Mouse (Mus musculus) forebrain, embryonic 16.5 days (tissue): Measurements from ENCODE around the gene Rnf40. TPM values are rescaled to one million over a fixed set of nuclear protein-coding genes. Genes with fewer than 3 reads are reported as not detected.

ENCODE experiments used
- ATAC-seq: fragments of 200-750 bp; cut with Nextera tagmentation; 2 replicates; pipeline ENCODE4 v1.8.0; 2017; ENCODE audit warnings: mild to moderate bottlenecking, moderate library complexity
- H3K27ac ChIP-seq: fragments of 300-500 bp; sonication (generic); 2 replicates; pipeline ENCODE4 v1.5.1; 2014; ENCODE audit warnings: low read length, control low read depth
- H3K27me3 ChIP-seq: fragments of 300-500 bp; sonication (generic); replicated peaks from 2 replicates; pipeline ENCODE4 v1.6.1; 2014; ENCODE audit warnings: low read length; ENCODE audit not compliant: control insufficient read depth, insufficient read depth
- H3K36me3 ChIP-seq: fragments of 300-500 bp; sonication (generic); 2 replicates; pipeline ENCODE4 v1.6.1; 2014; ENCODE audit not compliant: control insufficient read depth, insufficient read depth
- H3K4me1 ChIP-seq: fragments of 300-500 bp; sonication (generic); replicated peaks from 2 replicates; pipeline ENCODE4 v1.6.1; 2014; ENCODE audit warnings: low read length; ENCODE audit not compliant: control insufficient read depth, insufficient read depth
- H3K4me2 ChIP-seq: fragments of 300-500 bp; sonication (generic); 2 replicates; pipeline ENCODE4 v1.6.1; 2014; ENCODE audit warnings: mild to moderate bottlenecking, low read length, control low read depth
- H3K4me3 ChIP-seq: fragments of 300-500 bp; sonication (generic); replicated peaks from 2 replicates; pipeline ENCODE4 v1.5.1; 2014; ENCODE audit warnings: mild to moderate bottlenecking, low read length, control low read depth
- H3K9ac ChIP-seq: fragments of 300-500 bp; sonication (generic); replicated peaks from 2 replicates; pipeline ENCODE4 v1.6.1; 2014; ENCODE audit warnings: low read depth, low read length, control low read depth
- H3K9me3 ChIP-seq: fragments of 300-500 bp; sonication (generic); 2 replicates; pipeline ENCODE4 v1.6.1; 2016; ENCODE audit warnings: low read length; ENCODE audit not compliant: control insufficient read depth
- WGBS: fragments of 180-500 bp; shearing (Covaris S2); extraction: QIAGEN DNeasy Blood & Tissue Kit; methylation state at CpG from one replicate; pipeline ENCODE4 v1.1.7; 2014; 5-methylcytosine and 5-hydroxymethylcytosine counted together
- polyA plus RNA-seq: library from polyadenylated mRNA; unstranded; fragments of >200 nt; fragmentation: Nextera tagmentation; extraction: Ambion mirVana; gene quantifications from 2 replicates; pipeline ENCODE4 v1.2.1, GENCODE M21; 2015

Rnf40 gene
- polyA plus RNA-seq = 54.1 and 62.7 TPM in 2 replicates

DNA sequence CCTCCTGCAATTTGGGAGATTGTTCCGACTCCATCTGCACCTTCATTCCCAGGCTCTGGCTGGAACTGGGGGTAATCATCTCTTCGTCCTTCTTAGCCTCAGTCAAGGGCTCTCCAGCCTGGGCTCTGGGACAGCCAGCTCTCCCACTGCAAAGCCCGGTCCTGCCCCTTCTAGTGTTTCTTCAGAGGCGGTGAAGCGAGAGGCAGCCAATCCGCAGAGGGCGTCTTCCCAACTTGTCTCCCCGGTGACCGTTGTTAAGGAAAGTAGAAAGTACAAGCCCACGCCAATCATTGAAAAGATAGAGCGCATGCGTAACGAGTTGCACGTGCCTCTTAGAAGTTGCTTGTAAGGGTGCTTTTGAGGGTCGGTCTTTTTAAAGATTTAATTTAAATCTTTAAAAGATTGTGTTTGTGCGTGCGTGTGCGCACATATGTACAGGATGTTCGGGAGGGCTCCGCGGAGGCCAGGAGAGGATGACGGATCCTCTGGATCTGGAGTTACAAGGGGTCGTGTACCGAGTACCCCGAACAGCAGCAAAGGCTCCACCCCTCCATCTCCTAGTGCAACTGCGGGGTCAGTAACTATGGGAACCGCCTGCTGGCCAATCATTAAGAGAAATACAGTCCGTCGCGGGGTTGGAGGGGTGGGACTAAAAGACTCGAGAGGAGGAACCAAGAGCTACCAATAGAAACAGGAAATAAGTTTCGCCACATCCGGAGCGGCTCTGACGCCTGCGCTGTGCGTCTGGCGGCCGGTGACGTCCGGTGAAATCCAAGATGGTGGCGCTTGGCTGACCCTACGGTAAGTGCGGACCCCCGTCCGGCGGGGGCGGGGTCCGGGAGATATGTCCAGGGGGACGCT, at the start of gene Rnf40, which contains the start of gene Ccdc189:
Gene Rnf40, plus strand, starts transcription at position 757 of the 861 bp plus-strand sequence.
Gene Ccdc189, minus strand, starts transcription at position 585 of the 861 bp plus-strand sequence.
- H3K36me3 ChIP-seq = peaks cover 19% of the 10 kb centered on the region
- H3K4me1 ChIP-seq = peaks cover 19% of the 10 kb centered on the region
- peak within 1 kb of the TSS; percentile 84 for H3K9ac ChIP-seq

DNA sequence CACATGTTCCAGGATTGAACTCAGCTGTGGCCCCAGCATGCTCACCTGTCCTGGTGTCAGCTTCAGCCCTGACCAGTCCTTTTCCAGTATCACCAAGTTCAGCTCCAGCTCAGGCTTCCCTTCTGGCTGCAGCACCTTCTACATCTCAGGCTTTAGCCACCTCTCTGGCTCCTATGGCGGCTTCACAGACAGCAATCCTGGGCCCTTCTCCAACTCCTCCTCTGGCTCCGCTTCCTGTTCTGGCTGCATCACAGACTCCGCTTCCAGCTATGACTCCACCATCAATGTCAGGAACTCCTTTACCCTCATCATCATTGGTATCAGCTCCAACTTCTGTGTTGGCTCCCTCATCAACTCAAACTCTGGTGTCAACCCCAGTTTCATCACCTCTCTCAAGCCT, 46.9 kb upstream of the Rnf40 start:
- ATAC-seq = no peak
- H3K36me3 ChIP-seq = peaks cover 71% of the 10 kb centered on the region
- 83% methylated on average over 3 of the region's 3 CpGs for WGBS

More for the DNA sequence above, at the start of gene Rnf40, which contains the start of gene Ccdc189:
- WGBS = under 1% methylated on average over 50 of the region's 50 CpGs
- Histone ChIP-seq H3K4me3 (peak within 1 kb of the TSS; percentile 82), H3K27me3 (no peaks in the 10 kb centered on the region), H3K4me2 (peak within 1 kb of the TSS; percentile 95), H3K27ac (peak within 1 kb of the TSS; percentile 79), H3K9me3 (no peaks in the 10 kb centered on the region)
- peak; percentile 97 for ATAC-seq

DNA sequence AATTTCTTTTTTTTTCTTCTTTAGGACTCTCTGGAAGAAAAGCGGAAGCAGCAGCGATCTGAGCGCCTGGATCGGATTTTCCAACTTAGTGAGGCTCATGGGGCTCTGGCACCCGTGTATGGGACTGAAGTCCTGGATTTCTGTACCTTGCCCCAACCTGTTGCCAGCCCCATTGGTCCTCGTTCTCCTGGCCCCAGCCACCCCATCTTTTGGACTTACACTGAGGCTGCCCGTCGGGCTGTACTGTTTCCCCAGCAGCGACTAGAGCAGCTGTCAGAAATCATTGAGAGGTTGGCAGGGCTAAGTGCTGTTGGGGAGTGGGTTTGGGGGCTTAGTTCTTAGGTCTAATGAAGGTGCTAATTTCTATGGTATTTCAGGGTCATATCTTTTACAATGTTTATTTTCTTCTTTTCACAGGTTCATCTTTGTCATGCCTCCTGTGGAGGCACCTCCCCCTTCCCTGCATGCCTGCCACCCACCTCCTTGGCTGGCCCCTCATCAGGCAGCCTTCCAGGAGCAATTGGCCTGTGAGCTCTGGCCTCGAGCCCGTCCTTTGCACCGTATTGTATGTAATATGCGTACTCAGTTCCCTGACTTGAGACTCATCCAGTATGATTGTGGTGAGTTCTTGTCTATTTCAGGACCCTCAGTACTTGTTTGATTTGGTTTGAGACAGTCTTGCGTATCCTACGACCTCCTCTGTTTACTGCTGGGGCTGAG, 39.3 kb upstream of the Rnf40 start:
- Histone ChIP-seq H3K27ac (no peak overlapping the region), H3K9ac (no peak overlapping the region), H3K4me3 (no peak overlapping the region), H3K4me1 (no peaks in the 10 kb centered on the region), H3K36me3 (peaks cover 39% of the 10 kb centered on the region), H3K27me3 (no peaks in the 10 kb centered on the region), H3K9me3 (no peaks in the 10 kb centered on the region), H3K4me2 (no peak overlapping the region)
- ATAC-seq = no peak
- WGBS = 71% methylated on average over 15 of the region's 15 CpGs

More for the DNA sequence above, 46.9 kb upstream of the Rnf40 start:
- H3K27ac ChIP-seq = no peak overlapping the region
- H3K4me3 ChIP-seq = no peak overlapping the region
- H3K9ac ChIP-seq = no peak overlapping the region
- H3K27me3 ChIP-seq = no peaks in the 10 kb centered on the region
- no peaks in the 10 kb centered on the region for H3K4me1 ChIP-seq
- H3K9me3 ChIP-seq = no peaks in the 10 kb centered on the region
- no peak overlapping the region for H3K4me2 ChIP-seq

DNA sequence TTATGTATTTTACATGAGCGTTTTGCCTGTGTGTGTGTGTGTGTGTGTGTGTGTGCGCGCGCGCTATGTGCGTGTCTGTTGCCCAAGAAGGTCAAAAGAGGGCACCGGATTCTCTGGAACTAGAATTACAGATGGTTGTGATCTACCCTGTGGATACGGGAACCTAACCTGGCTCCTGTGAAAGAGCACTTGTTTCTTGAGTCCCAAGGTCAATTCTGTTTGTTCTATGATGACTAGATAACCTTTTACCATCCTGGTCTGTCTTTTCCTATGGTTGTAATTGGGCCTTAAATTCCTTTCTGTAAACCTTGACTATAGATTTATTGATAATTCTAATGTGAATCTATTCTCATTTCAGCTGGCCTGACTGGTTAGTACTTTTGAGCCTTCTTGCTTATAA, 37.0 kb upstream of the Rnf40 start:
- no peak overlapping the region for H3K9ac ChIP-seq
- WGBS = 96% methylated on average over 8 of the region's 8 CpGs
- no peaks in the 10 kb centered on the region for H3K9me3 ChIP-seq
- H3K27ac ChIP-seq = no peak overlapping the region
- no peaks in the 10 kb centered on the region for H3K4me1 ChIP-seq
- H3K27me3 ChIP-seq = no peaks in the 10 kb centered on the region
- no peak for ATAC-seq
- no peak overlapping the region for H3K4me2 ChIP-seq
- H3K36me3 ChIP-seq = peaks cover 42% of the 10 kb centered on the region
- H3K4me3 ChIP-seq = no peak overlapping the region

DNA sequence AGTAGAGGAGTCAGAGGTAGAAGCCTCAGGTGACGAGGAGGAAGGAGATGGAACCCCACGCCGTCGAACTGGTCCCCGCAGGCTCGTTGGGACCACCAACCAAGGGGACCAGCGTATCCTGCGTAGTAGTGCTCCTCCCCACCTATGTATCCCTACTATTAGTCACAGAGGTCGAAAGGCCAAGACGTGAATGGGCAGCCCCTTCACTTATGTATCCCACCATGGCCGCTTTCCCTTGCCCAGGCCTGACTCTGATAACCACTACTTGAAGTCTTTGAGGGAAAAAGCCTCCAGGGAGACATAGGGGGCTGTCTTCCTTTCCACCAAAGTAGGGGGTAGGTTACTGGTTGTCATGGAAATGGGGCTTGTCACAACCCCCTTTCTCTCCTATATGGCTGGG, 28.0 kb upstream of the Rnf40 start:
- H3K4me1 ChIP-seq = no peaks in the 10 kb centered on the region
- no peak overlapping the region for H3K4me2 ChIP-seq
- peaks cover 43% of the 10 kb centered on the region for H3K36me3 ChIP-seq
- H3K9me3 ChIP-seq = no peaks in the 10 kb centered on the region
- ATAC-seq = no peak
- no peak overlapping the region for H3K27ac ChIP-seq
- 92% methylated on average over 11 of the region's 11 CpGs for WGBS
- H3K27me3 ChIP-seq = no peaks in the 10 kb centered on the region
- H3K4me3 ChIP-seq = no peak overlapping the region
- no peak overlapping the region for H3K9ac ChIP-seq

DNA sequence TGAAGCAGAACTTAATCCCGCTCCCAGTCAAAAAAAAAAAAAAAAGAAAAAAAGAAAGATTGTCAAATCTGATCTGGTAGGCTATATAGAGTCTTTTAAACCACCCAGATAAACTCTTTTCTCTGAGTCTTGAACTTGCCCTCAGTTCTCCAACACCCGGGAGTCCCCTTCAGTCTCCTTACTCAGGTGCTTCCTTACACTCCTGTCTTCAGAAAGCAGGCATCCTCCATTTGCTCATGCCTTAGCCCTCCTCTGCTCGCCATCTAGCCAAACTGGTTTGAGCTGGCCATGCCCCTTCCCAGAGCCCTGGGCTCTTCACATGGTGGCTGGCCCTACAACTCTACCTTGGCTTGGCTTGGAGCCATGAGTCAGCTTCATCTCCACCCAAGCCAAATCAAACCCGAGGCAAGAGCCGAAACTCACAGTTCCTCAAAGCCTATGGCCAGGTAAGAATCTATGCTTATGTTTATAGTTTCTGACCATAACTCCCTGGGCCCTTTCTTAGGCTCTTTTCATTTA, 27.2 kb upstream of the Rnf40 start, which contains the start of gene Tmem265:
Gene Tmem265, plus strand, starts transcription at position 51 of the 519 bp plus-strand sequence.
- Histone ChIP-seq H3K4me1 (no peaks in the 10 kb centered on the region), H3K27me3 (no peaks in the 10 kb centered on the region), H3K27ac (no peak within 1 kb of the TSS), H3K9ac (no peak within 1 kb of the TSS), H3K4me3 (no peak within 1 kb of the TSS), H3K9me3 (no peaks in the 10 kb centered on the region), H3K4me2 (no peak within 1 kb of the TSS), H3K36me3 (peaks cover 37% of the 10 kb centered on the region)
- WGBS = 93% methylated on average over 5 of the region's 5 CpGs
- no peak for ATAC-seq

DNA sequence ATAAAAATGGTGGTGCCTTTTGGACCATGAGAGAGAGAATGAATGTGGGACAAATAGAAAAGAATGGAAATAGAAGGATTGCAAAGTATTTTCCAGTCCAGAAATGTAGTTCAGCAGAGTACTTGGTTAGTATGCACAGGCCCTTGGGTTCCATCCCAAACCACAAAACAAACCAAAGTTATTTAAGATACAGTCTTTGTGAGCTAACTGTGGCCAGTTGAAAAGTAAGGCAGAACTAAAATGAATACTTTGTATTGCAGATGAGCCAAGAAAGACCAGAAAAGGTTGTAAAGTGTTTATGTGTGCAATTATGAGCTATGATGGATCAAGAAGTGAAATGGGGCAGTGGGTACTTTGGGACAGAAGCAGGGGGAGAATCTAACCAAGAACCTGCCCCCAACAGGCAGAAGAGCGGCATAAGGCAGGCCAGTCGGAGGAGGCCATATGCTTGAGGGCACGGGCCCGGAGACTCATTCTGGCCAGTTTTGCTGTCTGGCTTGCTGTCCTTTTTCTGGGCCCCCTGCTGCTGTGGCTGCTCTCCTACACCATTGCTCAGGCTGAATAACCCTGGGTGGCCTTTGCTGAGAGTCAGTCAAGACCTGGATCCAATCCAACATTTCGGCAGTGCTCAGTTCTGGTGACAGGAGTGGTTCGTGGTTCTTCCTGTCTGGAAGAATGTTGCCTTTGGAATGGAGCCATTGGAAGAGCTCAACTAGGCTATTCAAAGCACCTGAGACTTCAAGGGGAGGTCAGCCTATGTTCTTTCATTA, 24.0 kb upstream of the Rnf40 start:
- Histone ChIP-seq H3K4me2 (no peak overlapping the region), H3K4me3 (no peak overlapping the region), H3K9ac (no peak overlapping the region), H3K9me3 (no peaks in the 10 kb centered on the region), H3K4me1 (no peaks in the 10 kb centered on the region), H3K27me3 (no peaks in the 10 kb centered on the region), H3K36me3 (peaks cover 14% of the 10 kb centered on the region), H3K27ac (no peak overlapping the region)
- ATAC-seq = no peak
- WGBS = 71% methylated on average over 6 of the region's 6 CpGs

DNA sequence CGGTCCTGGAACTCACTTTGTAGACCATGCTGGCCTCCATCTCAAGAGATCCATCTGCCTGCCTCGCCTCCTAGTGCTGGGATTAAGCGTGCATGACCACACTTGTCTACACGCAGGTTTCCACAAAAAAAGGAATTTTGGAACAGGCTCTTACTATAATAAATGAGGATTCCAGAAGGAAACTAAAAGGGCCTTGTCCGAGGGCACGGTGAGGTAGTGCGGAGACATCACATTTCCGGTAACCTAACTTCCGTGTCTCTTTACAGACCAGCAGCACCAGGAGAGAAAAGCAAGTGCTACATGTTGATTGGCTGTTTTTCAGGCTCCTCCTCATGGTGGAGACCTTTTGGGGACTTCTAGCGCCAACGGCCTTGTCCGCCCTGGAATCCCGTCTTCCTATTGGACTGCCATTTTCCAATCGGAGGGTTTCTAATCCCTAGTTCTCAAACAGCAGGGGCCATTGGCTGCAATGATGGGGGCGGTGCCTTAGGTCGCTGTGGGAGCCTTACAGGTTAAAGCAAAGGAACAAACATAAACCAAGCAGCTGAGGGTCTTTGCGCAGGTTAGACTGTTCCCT, 15.6 kb upstream of the Rnf40 start, which contains the start of gene Phkg2:
Gene Phkg2, plus strand, starts transcription at position 446 of the 577 bp plus-strand sequence.
- no peaks in the 10 kb centered on the region for H3K9me3 ChIP-seq
- peak within 1 kb of the TSS; percentile 63 for H3K27ac ChIP-seq
- peak within 1 kb of the TSS; percentile 66 for H3K4me3 ChIP-seq
- H3K4me1 ChIP-seq = peaks cover 22% of the 10 kb centered on the region
- peak within 1 kb of the TSS; percentile 89 for H3K4me2 ChIP-seq
- ATAC-seq = peak; percentile 99
- peak within 1 kb of the TSS; percentile 73 for H3K9ac ChIP-seq
- WGBS = under 1% methylated on average over 17 of the region's 17 CpGs
- no peaks in the 10 kb centered on the region for H3K36me3 ChIP-seq
- H3K27me3 ChIP-seq = no peaks in the 10 kb centered on the region
